Mouse (Mus musculus) skeletal muscle tissue, adult 2 months (tissue): ENCODE data around the gene Socs7.
A peak's percentile ranks its signal among the peaks of the same experiment; 100 is the strongest.
"Not testable (repeated sequence)": the region's sequence is repeated elsewhere in the genome, so short reads cannot be mapped to it uniquely, and the experiment has no call there.

Source experiments
- DNase-seq: peaks from one replicate; pipeline ENCODE4 v3.0.0-alpha.2; 2012; ENCODE audit warnings: low read depth, low spot score

The Socs7 gene

GRCm38 (mm10) chr11:97361948-97362648 lies at the start of gene Socs7:
TSS of gene Socs7 (plus strand) at chr11:97362551.
- DNase-seq: peak; percentile 93

GRCm38 (mm10) chr11:97312871-97313270 lies 49.5 kb upstream of the Socs7 start:
- not testable (repeated sequence) for DNase-seq

GRCm38 (mm10) chr11:97314110-97314509 lies 48.2 kb upstream of the Socs7 start:
- DNase-seq: no peak

GRCm38 (mm10) chr11:97314751-97315503 lies 47.4 kb upstream of the Socs7 start:
- no peak for DNase-seq

GRCm38 (mm10) chr11:97315504-97316503 lies 46.5 kb upstream of the Socs7 start, which contains the start of gene Mrpl45:
TSS of gene Mrpl45 (plus strand) at chr11:97315716.
- peak; percentile 99 for DNase-seq

- DNase-seq: no peak
Observed at GRCm38 (mm10) chr11:97321197-97321596, 41.2 kb upstream of the Socs7 start.

- not testable (repeated sequence) for DNase-seq
Observed at GRCm38 (mm10) chr11:97321894-97322600, 40.3 kb upstream of the Socs7 start.

- DNase-seq: no peak
Observed at GRCm38 (mm10) chr11:97325224-97325623, 37.1 kb upstream of the Socs7 start.

GRCm38 (mm10) chr11:97328148-97328547 lies 34.2 kb upstream of the Socs7 start:
- DNase-seq: no peak

GRCm38 (mm10) chr11:97330315-97330714 lies 32.0 kb upstream of the Socs7 start:
- no peak for DNase-seq

- DNase-seq: no peak
Observed at GRCm38 (mm10) chr11:97331231-97332190, 30.8 kb upstream of the Socs7 start.

GRCm38 (mm10) chr11:97333044-97333443 lies 29.3 kb upstream of the Socs7 start:
- DNase-seq: no peak

- DNase-seq: no peak
Observed at GRCm38 (mm10) chr11:97333896-97334295, 28.5 kb upstream of the Socs7 start.

- DNase-seq: no peak
Observed at GRCm38 (mm10) chr11:97334400-97334799, 28.0 kb upstream of the Socs7 start.

GRCm38 (mm10) chr11:97336238-97336637 lies 26.1 kb upstream of the Socs7 start:
- no peak for DNase-seq

GRCm38 (mm10) chr11:97336751-97337345 lies 25.5 kb upstream of the Socs7 start:
- DNase-seq: no peak

- DNase-seq: no peak
Observed at GRCm38 (mm10) chr11:97337363-97337762, 25.0 kb upstream of the Socs7 start.

- DNase-seq: no peak
Observed at GRCm38 (mm10) chr11:97338302-97338976, 23.9 kb upstream of the Socs7 start.

- peak; percentile 62 for DNase-seq
Observed at GRCm38 (mm10) chr11:97338977-97339315, 23.4 kb upstream of the Socs7 start.
